Comparison of ENCODE assay signal across 12 mouse cellular contexts in the genomic region with DNA sequence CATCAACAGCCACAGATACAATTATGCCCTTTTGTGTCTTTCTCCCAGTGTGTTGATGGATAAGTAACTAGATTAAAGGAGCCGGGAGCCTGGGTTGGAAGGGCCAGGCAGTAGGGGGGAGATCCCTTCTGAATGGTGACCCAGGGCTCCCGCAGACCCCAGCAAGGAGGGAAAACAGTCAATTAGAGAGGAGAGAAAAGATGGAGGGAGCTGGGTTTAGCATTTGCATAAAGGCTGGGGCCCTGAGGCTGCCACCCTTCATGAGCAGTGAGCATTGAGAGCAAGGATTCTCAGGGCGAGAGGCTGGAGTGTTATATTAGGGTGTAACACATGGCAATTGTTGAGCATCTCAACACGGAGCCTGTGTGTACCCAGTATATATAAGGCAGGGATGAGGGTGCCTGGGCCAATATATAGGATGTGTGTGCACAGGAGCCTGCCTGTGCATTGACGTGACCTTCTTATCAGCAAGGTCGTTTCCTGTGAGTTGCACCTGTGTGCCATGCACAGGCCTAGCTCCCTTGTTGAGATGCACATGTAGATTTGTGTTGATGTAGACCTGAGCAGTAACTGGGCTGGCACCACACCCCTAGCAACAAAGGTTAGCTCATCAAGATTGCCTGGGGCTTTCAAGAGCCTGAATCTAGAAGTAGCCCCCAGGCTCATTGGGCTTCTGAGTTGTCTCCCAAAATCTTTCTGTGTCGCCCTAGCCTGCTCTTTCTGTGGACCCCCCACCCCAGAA.
A peak's percentile ranks its signal among the peaks of the same experiment; 100 is the strongest.
DNase-seq lines count a peak whose midpoint lies in the region; ATAC-seq lines count a peak whose summit lies in the region.
"Had no signal": no experiment of that assay in that cellular context is flagged by ENCODE, and none has a peak within 500 bp of the region (broad histone marks: within the 10 kb centered on the region; RNA-seq: fewer than 3 reads in every experiment).

No protein-coding gene starts in this region.

- H3K9ac ChIP-seq in hindbrain, embryonic 15.5 days = no peak overlapping the region
- no peak overlapping the region for H3K9ac ChIP-seq in neural tube, embryonic 14.5 days (replicated peaks; ENCODE audit: low read depth, low read length)
- H3K9ac ChIP-seq: heart, embryonic 15.5 days; lung, embryonic 14.5 days had no signal

- intact Hi-C loops in left cerebral cortex, postnatal 10 days (cut with DNase I) = no loop called here

- H3K27me3 ChIP-seq in forebrain, embryonic 10.5 days (ENCODE audit: poor library complexity, severe bottlenecking) = peaks cover 100% of the 10 kb centered on the region
- H3K27me3 ChIP-seq in hindbrain, embryonic 15.5 days = no peaks in the 10 kb centered on the region
- no peaks in the 10 kb centered on the region for H3K27me3 ChIP-seq in neural tube, embryonic 14.5 days (ENCODE audit: control insufficient read depth, insufficient read depth, low read length)

- H3K4me2 ChIP-seq in hindbrain, embryonic 15.5 days = no peak overlapping the region
- no peak overlapping the region for H3K4me2 ChIP-seq in neural tube, embryonic 14.5 days (ENCODE audit: low read depth, low read length)
- H3K4me2 ChIP-seq: heart, embryonic 15.5 days; lung, embryonic 14.5 days had no signal

- peak overlapping the region; percentile 78 for H3K27ac ChIP-seq in forebrain, embryonic 10.5 days
- H3K27ac ChIP-seq in hindbrain, embryonic 15.5 days (replicated peaks) = peak overlapping the region; percentile 72; the same call in 1 of the 2 replicates
- H3K27ac ChIP-seq in neural tube, embryonic 14.5 days (ENCODE audit: low read depth, low read length) = peak overlapping the region; percentile 64; the same call in 1 of the 2 replicates
- H3K27ac ChIP-seq: heart, embryonic 15.5 days had no signal

- peak; percentile 25; the same call in 1 of the 2 replicates for ATAC-seq in hindbrain, embryonic 15.5 days (ENCODE audit: low FRiP score, low read depth)
- peak; percentile 22; the same call in 1 of the 2 replicates for ATAC-seq in neural tube, embryonic 14.5 days (ENCODE audit: low read depth)

- H3K4me3 ChIP-seq in forebrain, embryonic 10.5 days = no peak overlapping the region
- H3K4me3 ChIP-seq in hindbrain, embryonic 15.5 days = no peak overlapping the region
- no peak overlapping the region for H3K4me3 ChIP-seq in neural tube, embryonic 14.5 days (ENCODE audit: low read depth, low read length)
- H3K4me3 ChIP-seq: heart, embryonic 15.5 days had no signal

- 17% methylated on average over 7 of the region's 7 CpGs for WGBS in forebrain, embryonic 10.5 days
- WGBS in hindbrain, embryonic 15.5 days = 40% methylated on average over 7 of the region's 7 CpGs
- 41% methylated on average over 7 of the region's 7 CpGs for WGBS in neural tube, embryonic 14.5 days

- H3K4me1 ChIP-seq in forebrain, embryonic 10.5 days = peaks cover 26% of the 10 kb centered on the region
- H3K4me1 ChIP-seq in hindbrain, embryonic 15.5 days (replicated peaks) = peaks cover 13% of the 10 kb centered on the region
- H3K4me1 ChIP-seq in neural tube, embryonic 14.5 days (ENCODE audit: control insufficient read depth, insufficient read depth, low read length) = 0 out of 2 replicates have a peak, but pooled peaks cover 5% of the 10 kb centered on the region

- peak; percentile 19 for DNase-seq in embryo, embryonic 11 days
- DNase-seq in embryo, embryonic 10 days (ENCODE audit: low spot score) = no peak
- DNase-seq in forebrain, embryonic 10.5 days (ENCODE audit: extremely low spot score, low spot score) = peak; percentile 62
- no peak for DNase-seq in layer of hippocampus, postnatal 36 days
- no peak for DNase-seq in urinary bladder, adult 2 months (ENCODE audit: low spot score)
- DNase-seq in left cerebral cortex, postnatal 10 days (ENCODE audit: extremely low spot score in 1 of 2, low spot score in 2 of 2) = no peak
- DNase-seq: adrenal gland, adult 2 months; kidney, adult 2 months had no signal

- no peaks in the 10 kb centered on the region for H3K9me3 ChIP-seq in forebrain, embryonic 10.5 days
- H3K9me3 ChIP-seq in hindbrain, embryonic 15.5 days = no peaks in the 10 kb centered on the region
- no peaks in the 10 kb centered on the region for H3K9me3 ChIP-seq in neural tube, embryonic 14.5 days (ENCODE audit: control insufficient read depth, low read length)
- H3K9me3 ChIP-seq: heart, embryonic 15.5 days had no signal

- no peaks in the 10 kb centered on the region for H3K36me3 ChIP-seq in forebrain, embryonic 10.5 days (replicated peaks)
- H3K36me3 ChIP-seq in hindbrain, embryonic 15.5 days = no peaks in the 10 kb centered on the region
- H3K36me3 ChIP-seq in neural tube, embryonic 14.5 days (ENCODE audit: control insufficient read depth, insufficient read depth, low read length) = no peaks in the 10 kb centered on the region
- H3K36me3 ChIP-seq: heart, embryonic 15.5 days had no signal

Comparison
In these comparisons a context has a peak if more than half of its experiments do, and no peak if none do; other contexts are left out.
1. DNase-seq: peak in embryo, embryonic 11 days (single experiment) and forebrain, embryonic 10.5 days (single experiment); none in embryo, embryonic 10 days (single experiment), layer of hippocampus, postnatal 36 days (0 of 2), urinary bladder, adult 2 months (single experiment) and left cerebral cortex, postnatal 10 days (0 of 2).
2. Peak in every context shown above with its lines, with median percentiles within 50 percentile points of each other: H3K27ac ChIP-seq.